Mouse (Mus musculus) testis, postnatal 10 days (tissue): ENCODE measurements around the gene Inha.

Experiments used
- DNase-seq: peaks from one replicate; pipeline ENCODE4 v3.0.0; 2021; ENCODE audit warnings: low spot score

The Inha gene

GRCm38 (mm10) chr1:75558388-75559178, 51.7 kb downstream of the Inha start:
- DNase-seq = no peak

GRCm38 (mm10) chr1:75559212-75559925, 52.5 kb downstream of the Inha start:
- peak; percentile 96 for DNase-seq
